Mouse (Mus musculus): ENCODE data around the gene Aldh4a1. TPM values are rescaled to one million over a fixed set of nuclear protein-coding genes. Genes with fewer than 3 reads are reported as not detected.

Gene Aldh4a1
- polyA plus RNA-seq, 1 experiment: 12.3 TPM

DNA sequence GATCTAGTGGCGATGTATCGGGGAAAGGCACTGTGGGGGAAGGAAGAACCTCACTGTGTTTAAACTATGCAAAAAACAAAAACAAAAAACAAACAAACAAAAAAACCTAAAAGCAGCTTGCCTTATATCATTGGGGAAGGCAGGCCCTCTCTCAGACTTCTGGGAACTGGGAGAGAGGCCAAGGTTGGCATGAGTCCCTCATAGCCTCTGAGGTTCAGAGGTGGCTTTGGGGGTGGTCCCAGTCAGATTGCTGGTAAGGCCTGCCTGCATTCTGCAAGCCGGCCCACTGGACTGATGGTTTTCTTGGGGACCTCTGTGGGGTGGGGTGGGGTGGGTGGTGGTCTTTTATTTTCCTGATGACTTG lies 5.7 kb upstream of the Aldh4a1 start:
- TF ChIP-seq GATA1 (IDR thresholded peaks at IDR 0.05; ENCODE audit: borderline replicate concordance, low read length) (no peak), FLI1 (IDR thresholded peaks at IDR 0.05; ENCODE audit: low read length) (no peak)
- no peaks in the 10 kb centered on the region for H3K27me3 ChIP-seq (replicated peaks)
- peak overlapping the region; percentile 93 for H3K4me3 ChIP-seq (replicated peaks)
- peaks cover 50% of the 10 kb centered on the region for H3K4me1 ChIP-seq
- no peaks in the 10 kb centered on the region for H3K9me3 ChIP-seq
- peaks cover 12% of the 10 kb centered on the region for H3K36me3 ChIP-seq (replicated peaks; ENCODE audit: low read length)

- peaks cover 5% of the 10 kb centered on the region for H3K27me3 ChIP-seq (replicated peaks)
- H3K9me3 ChIP-seq: no peaks in the 10 kb centered on the region
- no peak overlapping the region for H3K4me3 ChIP-seq (replicated peaks)
- no peak for TF ChIP-seq FLI1 (IDR thresholded peaks at IDR 0.05; ENCODE audit: low read length)
- TF ChIP-seq GATA1 (IDR thresholded peaks at IDR 0.05; ENCODE audit: borderline replicate concordance, low read length): no peak
- H3K36me3 ChIP-seq (replicated peaks; ENCODE audit: low read length): no peaks in the 10 kb centered on the region
- peaks cover 58% of the 10 kb centered on the region for H3K4me1 ChIP-seq
Observed at GRCm38 (mm10) chr4:139619765-139620164, 2.9 kb upstream of the Aldh4a1 start.

- TF ChIP-seq GATA1 (IDR thresholded peaks at IDR 0.05; ENCODE audit: borderline replicate concordance, low read length) (no peak), FLI1 (IDR thresholded peaks at IDR 0.05; ENCODE audit: low read length) (no peak)
- peaks cover 5% of the 10 kb centered on the region; the same call in 1 of the 2 replicates for H3K9me3 ChIP-seq
- H3K4me3 ChIP-seq (replicated peaks): peak overlapping the region; percentile 98
- peaks cover 41% of the 10 kb centered on the region for H3K4me1 ChIP-seq
- peaks cover 9% of the 10 kb centered on the region for H3K27me3 ChIP-seq (replicated peaks)
- peaks cover 3% of the 10 kb centered on the region for H3K36me3 ChIP-seq (replicated peaks; ENCODE audit: low read length)
Observed at GRCm38 (mm10) chr4:139623434-139624115, 909 bp downstream of the Aldh4a1 start.

DNA sequence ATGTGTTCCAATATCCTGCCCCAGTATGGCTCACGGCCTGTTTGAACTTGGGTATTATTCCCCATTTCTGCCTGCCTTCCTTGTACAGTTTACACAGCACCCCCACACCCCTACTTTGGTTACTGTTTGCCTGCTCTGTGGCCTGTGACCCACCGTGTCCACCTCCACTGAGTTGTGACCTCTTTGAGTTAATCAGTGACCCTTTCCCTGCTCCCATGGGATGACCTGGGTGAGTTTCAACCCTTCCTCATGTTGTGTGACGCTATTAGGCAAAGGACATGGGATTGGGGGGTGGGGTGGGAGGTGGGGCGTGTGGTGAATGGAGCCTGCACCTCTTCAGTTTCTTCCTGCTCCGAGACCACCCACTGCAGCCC lies 1.4 kb downstream of the Aldh4a1 start:
- Histone ChIP-seq H3K4me1 (peaks cover 38% of the 10 kb centered on the region), H3K36me3 (replicated peaks; ENCODE audit: low read length) (peaks cover 5% of the 10 kb centered on the region), H3K4me3 (replicated peaks) (peak overlapping the region; percentile 98), H3K9me3 (peaks cover 11% of the 10 kb centered on the region; the same call in 1 of the 2 replicates), H3K27me3 (replicated peaks) (peaks cover 9% of the 10 kb centered on the region)
- TF ChIP-seq FLI1 (IDR thresholded peaks at IDR 0.05; ENCODE audit: low read length): no peak
- TF ChIP-seq GATA1 (IDR thresholded peaks at IDR 0.05; ENCODE audit: borderline replicate concordance, low read length): no peak

DNA sequence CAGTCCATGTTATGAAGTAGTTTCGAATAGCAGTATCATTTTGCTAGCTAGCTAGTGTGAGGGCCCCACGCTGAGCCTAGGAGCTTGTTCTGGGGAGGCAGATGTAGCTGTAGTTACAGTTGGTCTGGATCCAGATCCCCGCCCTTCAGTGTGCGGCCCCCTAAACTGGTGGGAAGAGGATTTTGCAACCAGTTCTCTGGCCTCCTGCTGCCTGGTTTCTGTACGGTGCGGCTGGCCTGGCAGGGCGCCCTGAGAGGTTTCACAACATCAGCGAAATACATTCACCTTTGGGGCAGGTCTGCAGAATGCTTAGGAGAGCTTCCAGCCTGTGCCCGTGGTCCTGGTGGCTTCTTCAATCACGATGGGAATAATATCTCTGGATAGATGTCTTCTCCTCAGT lies 2.0 kb downstream of the Aldh4a1 start:
- Histone ChIP-seq H3K27me3 (replicated peaks) (peaks cover 12% of the 10 kb centered on the region), H3K36me3 (replicated peaks; ENCODE audit: low read length) (peaks cover 5% of the 10 kb centered on the region), H3K4me3 (replicated peaks) (no peak overlapping the region), H3K9me3 (peaks cover 15% of the 10 kb centered on the region; the same call in 1 of the 2 replicates), H3K4me1 (peaks cover 38% of the 10 kb centered on the region)
- TF ChIP-seq FLI1 (IDR thresholded peaks at IDR 0.05; ENCODE audit: low read length) (no peak), GATA1 (IDR thresholded peaks at IDR 0.05; ENCODE audit: borderline replicate concordance, low read length) (no peak)

DNA sequence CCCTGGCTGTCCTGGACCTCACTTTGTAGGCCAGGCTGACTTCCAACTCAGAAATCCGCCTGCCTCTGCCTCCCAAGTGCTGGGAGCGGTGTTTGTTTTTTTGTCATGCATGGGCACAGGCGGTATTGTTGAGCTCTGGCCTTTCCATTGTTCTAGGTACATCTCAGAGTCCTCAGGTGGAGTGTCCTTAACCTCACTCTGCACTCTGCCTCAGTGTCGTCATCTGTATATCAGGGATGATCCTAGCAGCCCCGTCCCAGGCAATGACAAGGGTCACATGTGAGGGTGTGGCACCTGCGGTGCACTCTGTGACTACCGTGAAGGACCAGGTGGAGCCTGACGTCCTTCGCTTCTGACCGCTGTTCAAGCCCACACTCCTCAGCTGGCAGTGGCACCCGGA lies 4.7 kb downstream of the Aldh4a1 start:
- TF ChIP-seq FLI1 (IDR thresholded peaks at IDR 0.05; ENCODE audit: low read length): no peak
- TF ChIP-seq GATA1 (IDR thresholded peaks at IDR 0.05; ENCODE audit: borderline replicate concordance, low read length): no peak
- H3K4me3 ChIP-seq (replicated peaks): no peak overlapping the region
- peaks cover 36% of the 10 kb centered on the region for H3K4me1 ChIP-seq
- peaks cover 5% of the 10 kb centered on the region for H3K36me3 ChIP-seq (replicated peaks; ENCODE audit: low read length)
- H3K9me3 ChIP-seq: peaks cover 15% of the 10 kb centered on the region; the same call in 1 of the 2 replicates
- peaks cover 17% of the 10 kb centered on the region for H3K27me3 ChIP-seq (replicated peaks)

DNA sequence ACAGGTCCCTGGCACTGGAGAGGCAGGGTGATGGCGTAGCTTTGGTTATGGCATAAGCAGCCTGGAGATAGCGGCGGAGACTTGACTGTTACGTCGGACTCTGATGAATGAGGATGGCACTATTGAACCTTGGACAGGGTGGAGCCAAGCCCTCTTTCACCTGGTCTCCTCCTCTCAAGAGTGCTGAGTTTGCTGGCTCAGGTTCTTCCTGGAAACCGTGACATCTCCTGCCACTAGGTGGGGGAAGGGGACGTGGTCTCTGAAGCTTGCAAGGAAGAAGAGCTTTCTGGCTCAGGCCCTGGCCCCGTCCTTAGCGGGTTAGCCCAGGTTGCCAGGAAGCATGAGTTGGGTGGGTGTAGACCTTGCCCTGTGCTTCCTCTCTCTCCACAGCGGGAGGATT lies 7.5 kb downstream of the Aldh4a1 start:
- peaks cover 15% of the 10 kb centered on the region; the same call in 1 of the 2 replicates for H3K9me3 ChIP-seq
- peaks cover 24% of the 10 kb centered on the region for H3K27me3 ChIP-seq (replicated peaks)
- TF ChIP-seq GATA1 (IDR thresholded peaks at IDR 0.05; ENCODE audit: borderline replicate concordance, low read length) (no peak), FLI1 (IDR thresholded peaks at IDR 0.05; ENCODE audit: low read length) (no peak)
- H3K4me3 ChIP-seq (replicated peaks): no peak overlapping the region
- peaks cover 17% of the 10 kb centered on the region for H3K4me1 ChIP-seq
- H3K36me3 ChIP-seq (replicated peaks; ENCODE audit: low read length): peaks cover 7% of the 10 kb centered on the region

DNA sequence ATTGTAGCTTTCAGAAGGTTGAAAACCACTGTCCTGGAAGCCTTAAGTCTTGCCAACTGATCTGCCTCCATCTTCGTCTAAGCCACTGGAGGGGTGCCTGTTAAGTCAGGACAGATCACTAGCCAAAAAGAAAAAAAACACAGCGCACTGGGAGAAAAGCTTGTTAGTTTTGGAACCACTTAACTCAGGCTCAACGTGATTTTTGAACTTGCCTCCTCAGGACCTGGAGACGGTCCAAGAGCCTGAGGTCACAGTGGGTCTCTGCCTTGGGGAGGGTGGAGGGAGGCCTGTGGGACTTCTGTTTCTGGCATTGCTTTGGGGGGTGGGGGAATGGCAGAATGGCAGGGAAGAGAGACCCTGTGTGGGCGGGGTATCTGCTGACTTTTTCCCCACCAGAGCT lies 8.5 kb downstream of the Aldh4a1 start:
- peaks cover 15% of the 10 kb centered on the region; the same call in 1 of the 2 replicates for H3K9me3 ChIP-seq
- H3K4me3 ChIP-seq (replicated peaks): no peak overlapping the region
- TF ChIP-seq GATA1 (IDR thresholded peaks at IDR 0.05; ENCODE audit: borderline replicate concordance, low read length) (no peak), FLI1 (IDR thresholded peaks at IDR 0.05; ENCODE audit: low read length) (no peak)
- peaks cover 17% of the 10 kb centered on the region for H3K36me3 ChIP-seq (replicated peaks; ENCODE audit: low read length)
- peaks cover 17% of the 10 kb centered on the region for H3K4me1 ChIP-seq
- H3K27me3 ChIP-seq (replicated peaks): peaks cover 25% of the 10 kb centered on the region

- H3K9me3 ChIP-seq: peaks cover 15% of the 10 kb centered on the region; the same call in 1 of the 2 replicates
- H3K27me3 ChIP-seq (replicated peaks): peaks cover 25% of the 10 kb centered on the region
- peaks cover 22% of the 10 kb centered on the region for H3K36me3 ChIP-seq (replicated peaks; ENCODE audit: low read length)
- TF ChIP-seq GATA1 (IDR thresholded peaks at IDR 0.05; ENCODE audit: borderline replicate concordance, low read length): no peak
- TF ChIP-seq FLI1 (IDR thresholded peaks at IDR 0.05; ENCODE audit: low read length): no peak
- H3K4me3 ChIP-seq (replicated peaks): no peak overlapping the region
- H3K4me1 ChIP-seq: peaks cover 17% of the 10 kb centered on the region
Observed at GRCm38 (mm10) chr4:139631569-139632253, 9.0 kb downstream of the Aldh4a1 start.

GRCm38 (mm10) chr4:139632254-139632580 lies 9.6 kb downstream of the Aldh4a1 start:
- no peak overlapping the region for H3K4me3 ChIP-seq (replicated peaks)
- peaks cover 17% of the 10 kb centered on the region for H3K4me1 ChIP-seq
- peaks cover 27% of the 10 kb centered on the region for H3K36me3 ChIP-seq (replicated peaks; ENCODE audit: low read length)
- peaks cover 15% of the 10 kb centered on the region; the same call in 1 of the 2 replicates for H3K9me3 ChIP-seq
- TF ChIP-seq FLI1 (IDR thresholded peaks at IDR 0.05; ENCODE audit: low read length) (no peak), GATA1 (IDR thresholded peaks at IDR 0.05; ENCODE audit: borderline replicate concordance, low read length) (no peak)
- H3K27me3 ChIP-seq (replicated peaks): peaks cover 29% of the 10 kb centered on the region

Data from megakaryocyte, embryonic 14.5 days (primary cell).